Mouse (Mus musculus) CH12.LX (cell line): ENCODE data around the gene Spryd3. TPM values are rescaled to one million over a fixed set of nuclear protein-coding genes. Genes with fewer than 3 reads are reported as not detected.
A peak's percentile ranks its signal among the peaks of the same experiment; 100 is the strongest.
"Not testable (repeated sequence)": the region's sequence is repeated elsewhere in the genome, so short reads cannot be mapped to it uniquely, and the experiment has no call there.

Experiments used
- DNase-seq: peaks from one replicate; pipeline ENCODE4 v3.0.0-alpha.2; 2013; ENCODE audit errors: extremely low read depth
- H3K27ac ChIP-seq: 2 replicates; pipeline ENCODE4 v1.5.1; 2012; ENCODE audit warnings: low read depth, mild to moderate bottlenecking, control low read depth, moderate library complexity; ENCODE audit not compliant: insufficient read depth
- H3K27me3 ChIP-seq: replicated peaks from 2 replicates; pipeline ENCODE3; 2012; ENCODE audit warnings: inconsistent platforms
- H3K36me3 ChIP-seq, 2 experiments: replicated peaks in 1 of 2; 2 replicates each; pipeline versions ENCODE3 to v1.6.1; 2012; ENCODE audit warnings: inconsistent platforms in 1 of 2, low read length in 1 of 2, mild to moderate bottlenecking in 1 of 2, mixed read lengths in 1 of 2, moderate library complexity in 1 of 2; ENCODE audit not compliant: control insufficient read depth in 1 of 2, insufficient read depth in 1 of 2
- H3K4me1 ChIP-seq, 2 experiments: 2 replicates each; pipeline ENCODE4 v1.6.1; 2012; ENCODE audit warnings: inconsistent platforms in 1 of 2, moderate library complexity in 1 of 2; ENCODE audit not compliant: insufficient read depth in 2 of 2, control insufficient read depth in 1 of 2
- H3K4me2 ChIP-seq: 2 replicates; pipeline ENCODE4 v1.6.1; 2012; ENCODE audit warnings: low read depth, mild to moderate bottlenecking, control low read depth; ENCODE audit not compliant: poor library complexity, insufficient read depth, severe bottlenecking
- H3K4me3 ChIP-seq, 3 experiments: fragments of 150-350 bp in 1 of 3; sonication (generic) in 1 of 3; replicated peaks in 1 of 3; 2 replicates each; pipeline versions ENCODE3 to v1.5.1; 2011 to 2012; ENCODE audit warnings: low read depth in 2 of 3, low read length in 2 of 3, mild to moderate bottlenecking in 2 of 3, moderate library complexity in 2 of 3, control low read depth in 1 of 3, improper control_type of control experiment in 1 of 3, inconsistent platforms in 1 of 3, mixed read lengths in 1 of 3; ENCODE audit not compliant: poor library complexity in 1 of 3
- H3K79me2 ChIP-seq: replicated peaks from 2 replicates; pipeline ENCODE4 v1.6.1; 2012; ENCODE audit warnings: mild to moderate bottlenecking, moderate library complexity; ENCODE audit not compliant: control insufficient read depth, poor library complexity, insufficient read depth, severe bottlenecking; ENCODE audit errors: extremely low read depth
- H3K9ac ChIP-seq: 2 replicates; pipeline ENCODE4 v1.6.1; 2012; ENCODE audit warnings: low read depth, mild to moderate bottlenecking, control low read depth, moderate library complexity; ENCODE audit not compliant: insufficient read depth
- H3K9me3 ChIP-seq: replicated peaks from 2 replicates; pipeline ENCODE3; 2012; ENCODE audit warnings: low read length, inconsistent platforms, mixed read lengths
- BHLHE40 ChIP-seq: IDR thresholded peaks from 2 replicates; pipeline ENCODE4 v1.6.1; 2011; ENCODE audit warnings: mild to moderate bottlenecking, low read depth, low read length, improper control_type of control experiment
- CHD1 ChIP-seq: IDR thresholded peaks from 2 replicates; pipeline ENCODE4 v1.6.1; 2012; ENCODE audit warnings: low read depth, low read length, improper control_type of control experiment, inconsistent platforms
- CTCF ChIP-seq, 2 experiments: IDR thresholded peaks in 1 of 2; conservative IDR thresholded peaks in 1 of 2; 2 replicates each; pipeline ENCODE4 v1.5.1; 2011 to 2012; ENCODE audit warnings: low read depth in 2 of 2, low read length in 2 of 2, improper control_type of control experiment in 1 of 2, inconsistent platforms in 1 of 2, mild to moderate bottlenecking in 1 of 2, moderate library complexity in 1 of 2
- E2F4 ChIP-seq: IDR thresholded peaks from 2 replicates; pipeline ENCODE4 v1.6.1; 2011; ENCODE audit warnings: low read depth, low read length, improper control_type of control experiment; ENCODE audit not compliant: insufficient replicate concordance
- ELF1 ChIP-seq: IDR thresholded peaks from 2 replicates; pipeline ENCODE4 v1.6.1; 2014; ENCODE audit warnings: low read depth, mild to moderate bottlenecking, inconsistent platforms, low read length, improper control_type of control experiment
- ETS1 ChIP-seq: conservative IDR thresholded peaks from 2 replicates; pipeline ENCODE4 v1.6.1; 2012; ENCODE audit warnings: low read depth, mild to moderate bottlenecking, inconsistent platforms, low read length, improper control_type of control experiment, moderate library complexity
- GABPA ChIP-seq: IDR thresholded peaks from 2 replicates; pipeline ENCODE4 v1.6.1; 2012; ENCODE audit warnings: low read depth, low read length, improper control_type of control experiment, inconsistent platforms; ENCODE audit not compliant: insufficient replicate concordance
- KAT2A ChIP-seq: IDR thresholded peaks from 2 replicates; pipeline ENCODE4 v1.6.1; 2012; ENCODE audit warnings: low read length, improper control_type of control experiment, inconsistent platforms; ENCODE audit not compliant: insufficient replicate concordance
- MAZ ChIP-seq: IDR thresholded peaks from 2 replicates; pipeline ENCODE4 v1.6.1; 2012; ENCODE audit warnings: low read depth, mild to moderate bottlenecking, inconsistent platforms, low read length, improper control_type of control experiment, moderate library complexity
- MYC ChIP-seq: IDR thresholded peaks from 2 replicates; pipeline ENCODE4 v1.6.1; 2011; ENCODE audit warnings: low read depth, mild to moderate bottlenecking, improper control_type of control experiment, low read length
- PAX5 ChIP-seq: IDR thresholded peaks from 2 replicates; pipeline ENCODE4 v1.6.1; 2012; ENCODE audit warnings: low read length, inconsistent platforms, mixed read lengths
- POLR2A ChIP-seq: IDR thresholded peaks from 2 replicates; pipeline ENCODE4 v1.6.1; 2011; ENCODE audit warnings: low read depth, mild to moderate bottlenecking, improper control_type of control experiment, low read length
- SMC3 ChIP-seq: IDR thresholded peaks from 2 replicates; pipeline ENCODE4 v1.6.1; 2011; ENCODE audit warnings: low read depth, low read length, improper control_type of control experiment
- ZKSCAN1 ChIP-seq: IDR thresholded peaks from 2 replicates; pipeline ENCODE4 v1.6.1; 2012; ENCODE audit warnings: low read depth, inconsistent platforms, low read length, improper control_type of control experiment, borderline replicate concordance
- ZMIZ1 ChIP-seq: IDR thresholded peaks from 2 replicates; pipeline ENCODE4 v1.6.1; 2012; ENCODE audit warnings: low read depth, mild to moderate bottlenecking, inconsistent platforms, low read length, improper control_type of control experiment
- ZNF384 ChIP-seq: IDR thresholded peaks from 2 replicates; pipeline ENCODE4 v1.6.1; 2012; ENCODE audit warnings: low read depth, low read length, improper control_type of control experiment, inconsistent platforms
- dilution Hi-C: fragments of 300-500 bp; cut with MboI; formaldehyde crosslinking; loops from 2 replicates; pipeline ENCODE4 v1.14.3; 2020; ENCODE audit warnings: low sequenced_read_pairs; ENCODE audit not compliant: extremely low pct_unique_long_range_greater_than_20kb, extremely low pct_ligation_motif_present
- in situ Hi-C: fragments of 300-500 bp; cut with MboI; formaldehyde crosslinking; loops from 3 replicates; pipeline ENCODE4 v1.14.3; 2019; ENCODE audit warnings: low sequenced_read_pairs, low pct_ligation_motif_present, low pct_unique_long_range_greater_than_20kb, mixed read lengths
- polyA plus RNA-seq: library from polyadenylated mRNA; unstranded; fragments of >175 nt; gene quantifications from 2 replicates; pipeline ENCODE4 v1.2.1, GENCODE M21; 2012; ENCODE audit warnings: low read depth; ENCODE audit not compliant: insufficient read length
- total RNA-seq, 2 experiments: library from RNA; depleted of rRNA; stranded (reverse); fragments of 300-350 nt in 1 of 2; fragments of >200 nt in 1 of 2; gene quantifications; 2 replicates each; pipeline ENCODE4 v1.2.3; 2012 to 2014

The Spryd3 gene
- total and polyA plus RNA-seq, 3 experiments = 21.5 to 25.7 (median 21.6) TPM

- H3K79me2 ChIP-seq = peaks cover 88% of the 10 kb centered on the region
- H3K27me3 ChIP-seq = no peaks in the 10 kb centered on the region
- H3K9me3 ChIP-seq = no peaks in the 10 kb centered on the region
- in situ Hi-C loops (no loop called here), dilution Hi-C loops (no loop called here)
- H3K4me1 ChIP-seq = peaks cover 7 to 65% of the 10 kb centered on the region in 2 experiments
- H3K27ac ChIP-seq = 0 out of 2 replicates have a peak overlapping the region, but pooled peaks have one; percentile 26
- H3K4me3 ChIP-seq = no peak overlapping the region
- peak overlapping the region; percentile 51 for H3K4me2 ChIP-seq
- peaks cover 39 to 77% of the 10 kb centered on the region in 2 experiments for H3K36me3 ChIP-seq
- TF ChIP-seq ELF1 (no peak), BHLHE40 (no peak), POLR2A (0 out of 2 replicates have a peak, but pooled peaks have one; percentile 23), CTCF (conservative IDR thresholded peaks at IDR 0.05 in 1 of 2, IDR thresholded peaks at IDR 0.05 in 1 of 2; ENCODE audit: low read depth in 2 of 2, low read length in 2 of 2) (peak; percentile 16 to 45; a peak in 3 of 4 replicates)
- DNase-seq = peak; percentile 74
- peak overlapping the region; percentile 28; the same call in 1 of the 2 replicates for H3K9ac ChIP-seq
Measured at GRCm38 (mm10) chr15:102080429-102080828, 55.6 kb downstream of the Spryd3 start.

- H3K27ac ChIP-seq, H3K27me3 ChIP-seq, in situ Hi-C loops, DNase-seq, H3K9me3 ChIP-seq, dilution Hi-C loops, H3K4me3 ChIP-seq: not testable (repeated sequence)
- TF ChIP-seq MYC (peak; percentile 57; the same call in 1 of the 2 replicates), CTCF (conservative IDR thresholded peaks at IDR 0.05 in 1 of 2, IDR thresholded peaks at IDR 0.05 in 1 of 2; ENCODE audit: low read depth in 2 of 2, low read length in 2 of 2) (peak; percentile 3 to 30; a peak in 2 of 4 replicates), ZNF384 (peak; percentile 64)
- peaks cover 93% of the 10 kb centered on the region for H3K79me2 ChIP-seq
- peaks cover 7 to 63% of the 10 kb centered on the region in 2 experiments for H3K4me1 ChIP-seq
- peaks cover 36 to 75% of the 10 kb centered on the region in 2 experiments for H3K36me3 ChIP-seq
- H3K9ac ChIP-seq = peak overlapping the region; percentile 28
- peak overlapping the region; percentile 51 for H3K4me2 ChIP-seq
Measured at GRCm38 (mm10) chr15:102079924-102080323, 56.1 kb downstream of the Spryd3 start.

DNA sequence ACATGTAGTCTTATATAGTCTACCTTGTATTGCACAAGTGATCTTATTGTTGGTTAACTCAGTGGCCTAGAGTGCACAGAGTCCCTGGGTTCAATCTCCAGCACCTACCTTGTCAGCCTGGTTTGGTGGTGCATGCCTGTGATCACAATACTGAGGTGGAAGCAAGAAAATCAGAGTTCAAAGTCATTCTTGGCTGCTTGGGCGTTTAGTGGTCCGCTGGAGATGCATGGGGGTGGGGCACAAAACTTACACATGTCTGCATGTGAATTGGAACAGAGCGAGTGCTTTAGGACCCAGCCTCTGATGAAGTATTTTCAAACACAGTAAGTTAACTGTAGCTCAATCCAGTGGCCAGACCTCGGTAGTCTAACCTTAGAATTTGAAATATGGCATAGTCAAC lies 56.8 kb downstream of the Spryd3 start:
- DNase-seq = no peak
- peak overlapping the region; percentile 60 for H3K4me2 ChIP-seq
- H3K9me3 ChIP-seq = no peaks in the 10 kb centered on the region
- no peak for TF ChIP-seq GABPA
- no peak for TF ChIP-seq MAZ
- TF ChIP-seq ETS1 = no peak
- no peak for TF ChIP-seq KAT2A
- no peak for TF ChIP-seq SMC3
- TF ChIP-seq PAX5 = no peak
- TF ChIP-seq ZKSCAN1 = no peak
- TF ChIP-seq E2F4 = no peak
- TF ChIP-seq CHD1 = no peak
- no peak for TF ChIP-seq ZMIZ1
- dilution Hi-C loops (no loop called here), in situ Hi-C loops (no loop called here)
- no peak overlapping the region for H3K4me3 ChIP-seq
- H3K27ac ChIP-seq = peak overlapping the region; percentile 8; the same call in 1 of the 2 replicates
- H3K27me3 ChIP-seq = no peaks in the 10 kb centered on the region
- H3K9ac ChIP-seq = no peak overlapping the region
- peaks cover 7 to 63% of the 10 kb centered on the region in 2 experiments for H3K4me1 ChIP-seq
- H3K79me2 ChIP-seq = peaks cover 95% of the 10 kb centered on the region
- H3K36me3 ChIP-seq = peaks cover 31 to 68% of the 10 kb centered on the region in 2 experiments
